Mouse (Mus musculus) testis, adult 2 months (tissue): ENCODE results near the gene Akt1s1.

Source experiments
- CTCF ChIP-seq: fragments of 200-500 bp; IDR thresholded peaks from 2 replicates; pipeline ENCODE4 v1.5.1; 2012; ENCODE audit warnings: low read depth, mild to moderate bottlenecking, inconsistent platforms, low read length, moderate library complexity; ENCODE audit not compliant: control insufficient read depth, insufficient read depth, insufficient replicate concordance
- POLR2A ChIP-seq: fragments of 200-500 bp; IDR thresholded peaks from 2 replicates; pipeline ENCODE4 v1.6.1; 2012; ENCODE audit warnings: low read depth, mild to moderate bottlenecking, inconsistent platforms, low read length, moderate library complexity; ENCODE audit not compliant: control insufficient read depth

DNA sequence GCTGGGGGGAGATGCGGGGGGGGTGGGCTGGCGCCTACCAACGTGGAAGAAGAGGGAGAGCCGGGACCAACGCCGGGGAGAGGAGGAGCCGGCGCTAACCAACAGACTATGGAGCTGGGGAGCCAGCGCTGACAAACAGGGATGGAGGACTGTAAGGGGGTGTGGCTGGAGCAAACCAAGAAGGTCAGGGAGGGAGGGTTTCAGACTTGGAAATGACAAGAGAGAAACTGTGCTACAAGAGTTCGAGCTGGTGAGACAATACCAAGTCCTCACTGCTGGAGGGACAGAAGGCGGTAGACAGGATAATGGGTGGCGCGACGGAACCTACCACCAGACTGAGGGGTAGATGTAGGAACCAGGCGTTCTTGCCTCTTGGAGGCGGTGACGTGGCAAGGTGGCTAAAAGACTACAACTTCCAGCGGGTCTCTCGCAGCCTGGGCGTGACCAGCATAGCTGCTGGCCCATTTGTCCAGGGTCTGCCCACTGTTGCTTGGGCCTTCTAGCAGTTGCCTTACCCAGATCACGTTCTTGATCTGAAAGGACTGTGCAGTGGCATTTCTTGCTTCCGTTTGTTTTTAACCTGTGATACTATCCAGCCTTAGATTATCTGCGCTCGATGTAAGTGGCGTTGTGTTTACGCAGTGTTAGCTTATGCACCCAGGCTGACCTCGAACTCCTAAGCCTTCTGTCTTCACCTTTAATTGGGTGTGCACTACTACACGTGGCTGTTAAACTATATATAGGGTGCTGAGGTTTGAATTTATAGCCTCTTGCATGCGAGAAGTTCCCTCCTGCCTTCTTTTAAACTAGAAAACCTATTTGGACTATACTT lies 21.1 kb downstream of the Akt1s1 start, which contains the start of gene Ptov1:
- TF ChIP-seq CTCF (no peak), POLR2A (peak; percentile 62)
